Mouse (Mus musculus) midbrain, postnatal 0 days (tissue): Measurements from ENCODE around the gene Il31. TPM values are rescaled to one million over a fixed set of nuclear protein-coding genes. Genes with fewer than 3 reads are reported as not detected.

Source experiments
- ATAC-seq: fragments of 200-750 bp; cut with Nextera tagmentation; 2 replicates; pipeline ENCODE4 v1.8.0; 2017; ENCODE audit warnings: moderate number of reproducible peaks, mild to moderate bottlenecking, moderate TSS enrichment, moderate library complexity; ENCODE audit not compliant: low FRiP score
- DNase-seq: peaks from one replicate; pipeline ENCODE4 v3.0.0-alpha.2; 2015; ENCODE audit warnings: low spot score
- H3K27ac ChIP-seq: fragments of 300-500 bp; sonication (generic); 2 replicates; pipeline ENCODE4 v1.5.1; 2014; ENCODE audit warnings: low read depth, mild to moderate bottlenecking, low read length, mixed read lengths
- H3K27me3 ChIP-seq: fragments of 300-500 bp; sonication (generic); 2 replicates; pipeline ENCODE4 v1.6.1; 2014; ENCODE audit warnings: low read length, control low read depth, mixed read lengths; ENCODE audit not compliant: insufficient read depth
- H3K36me3 ChIP-seq: fragments of 300-500 bp; sonication (generic); 2 replicates; pipeline ENCODE4 v1.6.1; 2014; ENCODE audit warnings: low read length, control low read depth, mixed read lengths; ENCODE audit not compliant: insufficient read depth
- H3K4me1 ChIP-seq: fragments of 300-500 bp; sonication (generic); 2 replicates; pipeline ENCODE4 v1.6.1; 2014; ENCODE audit warnings: mild to moderate bottlenecking, control low read depth, antibody characterized with exemption, low read length, mixed read lengths; ENCODE audit not compliant: insufficient read depth
- H3K4me2 ChIP-seq: fragments of 300-500 bp; sonication (generic); 2 replicates; pipeline ENCODE4 v1.6.1; 2014; ENCODE audit warnings: low read depth, mild to moderate bottlenecking, low read length, mixed read lengths; ENCODE audit not compliant: poor library complexity, severe bottlenecking
- H3K4me3 ChIP-seq: fragments of 300-500 bp; sonication (generic); 2 replicates; pipeline ENCODE4 v1.5.1; 2014; ENCODE audit warnings: low read depth, mild to moderate bottlenecking, low read length, moderate library complexity
- H3K9ac ChIP-seq: fragments of 300-500 bp; sonication (generic); replicated peaks from 2 replicates; pipeline ENCODE4 v1.6.1; 2014; ENCODE audit warnings: mild to moderate bottlenecking, low read length, moderate library complexity, mixed read lengths; ENCODE audit not compliant: poor library complexity, severe bottlenecking
- H3K9me3 ChIP-seq: fragments of 300-500 bp; sonication (generic); 2 replicates; pipeline ENCODE4 v1.6.1; 2016; ENCODE audit warnings: low read length, control low read depth
- CTCF ChIP-seq: IDR thresholded peaks from 2 replicates; pipeline ENCODE4 v1.5.1; 2016; ENCODE audit warnings: antibody characterized with exemption, mild to moderate bottlenecking
- WGBS: fragments of 180-500 bp; shearing (Covaris S2); extraction: QIAGEN DNeasy Blood & Tissue Kit; methylation state at CpG from one replicate; pipeline ENCODE4 v1.1.7; 2014; 5-methylcytosine and 5-hydroxymethylcytosine counted together
- microRNA-seq: library from miRNA; unstranded; fragments of <30 nt; microRNA quantifications from one replicate; pipeline ENCODE4, GENCODE M21; 2016; ENCODE audit warnings: borderline number of aligned reads
- polyA plus RNA-seq: library from polyadenylated mRNA; unstranded; fragments of >200 nt; fragmentation: Nextera tagmentation; extraction: Ambion mirVana; gene quantifications from 2 replicates; pipeline ENCODE4 v1.2.1, GENCODE M21; 2015
- total RNA-seq: library from RNA; depleted of rRNA; stranded (reverse); fragments of >200 nt; gene quantifications from 2 replicates; pipeline ENCODE4 v1.2.3, GENCODE M21; 2014; rRNA removed

Gene Il31
- total and polyA plus RNA-seq, 2 experiments from 2014 or later = not detected

DNA sequence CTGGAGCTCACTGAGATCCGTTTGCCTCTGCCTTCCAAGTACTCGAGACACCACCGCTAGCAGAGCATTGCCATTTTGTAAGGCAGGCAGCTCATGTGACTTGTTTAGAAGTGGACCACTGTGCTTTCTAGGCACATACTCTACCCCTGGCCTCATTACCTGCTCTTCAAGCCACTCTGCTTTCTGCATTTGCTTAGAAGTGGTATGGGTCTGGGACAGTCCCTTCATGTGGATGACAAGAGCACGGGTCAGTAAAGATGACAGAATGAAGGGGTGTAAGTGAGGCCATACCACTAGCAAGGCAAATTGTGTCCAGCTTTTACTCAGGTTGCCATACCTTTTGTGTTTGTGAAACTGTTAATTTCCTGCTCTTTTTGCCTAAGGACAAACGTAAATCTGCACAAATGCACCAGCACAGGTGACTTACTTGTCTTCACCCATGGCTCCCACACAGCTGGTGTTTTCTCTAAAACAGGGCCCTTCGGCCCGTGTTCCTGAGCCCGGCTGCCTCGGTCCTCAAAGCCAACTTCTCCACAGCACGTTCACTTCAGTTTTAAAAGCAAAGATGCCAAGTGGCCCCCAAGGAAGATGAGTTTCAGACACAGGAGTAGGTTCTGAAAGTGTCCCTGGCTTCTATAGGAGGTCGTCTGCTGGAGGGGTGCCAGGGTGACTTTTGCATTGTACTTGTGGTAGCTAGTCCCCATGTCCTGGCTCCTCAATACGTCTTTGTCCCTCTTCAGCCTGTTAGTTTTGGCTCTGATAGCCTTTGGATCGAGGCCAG, 57.6 kb downstream of the Il31 start:
- TF ChIP-seq CTCF = no peak
- no peaks in the 10 kb centered on the region for H3K9me3 ChIP-seq
- H3K4me2 ChIP-seq = no peak overlapping the region
- ATAC-seq (no peak), DNase-seq (peak; percentile 81)
- 0 out of 2 replicates have a peak, but pooled peaks cover 1% of the 10 kb centered on the region for H3K36me3 ChIP-seq
- no peaks in the 10 kb centered on the region for H3K4me1 ChIP-seq
- no peaks in the 10 kb centered on the region for H3K27me3 ChIP-seq
- H3K9ac ChIP-seq = no peak overlapping the region
- no peak overlapping the region for H3K27ac ChIP-seq
- WGBS = 69% methylated on average over 13 of the region's 13 CpGs
- H3K4me3 ChIP-seq = no peak overlapping the region

Small RNA genes within 50 kb of the gene (microRNA-seq; reads per million reads assigned to microRNA genes)
- 1.0 reads per million for gene Mir7647

Other genes starting within 250 kb of the Il31 start
- 2.2 and 3.3 TPM in 2 replicates for gene Wdr66, start 237.4 kb downstream of the Il31 start, total RNA-seq
- gene Wdr66, start 237.4 kb downstream of the Il31 start, polyA plus RNA-seq = 1.4 and 2.0 TPM in 2 replicates
- 33.5 and 40.7 TPM in 2 replicates for gene Bcl7a, start 145.7 kb downstream of the Il31 start, total RNA-seq
- 21.4 and 21.6 TPM in 2 replicates for gene Bcl7a, start 145.7 kb downstream of the Il31 start, polyA plus RNA-seq
- 16.6 and 17.9 TPM in 2 replicates for gene Mlxip, start 94.7 kb downstream of the Il31 start, total RNA-seq
- gene Mlxip, start 94.7 kb downstream of the Il31 start, polyA plus RNA-seq = 9.8 and 11.3 TPM in 2 replicates
- 0.61 and 0.77 TPM in 2 replicates for gene Lrrc43, start 184 bp downstream of the Il31 start, total RNA-seq
- gene Lrrc43, start 184 bp downstream of the Il31 start, polyA plus RNA-seq = 1.2 and 1.3 TPM in 2 replicates
- gene B3gnt4, start 21.0 kb upstream of the Il31 start, total RNA-seq = 3.9 and 5.3 TPM in 2 replicates
- 1.3 and 1.4 TPM in 2 replicates for gene B3gnt4, start 21.0 kb upstream of the Il31 start, polyA plus RNA-seq
- gene Diablo, start 34.7 kb upstream of the Il31 start, total RNA-seq = 77.6 and 81.1 TPM in 2 replicates
- 87.2 and 89.5 TPM in 2 replicates for gene Diablo, start 34.7 kb upstream of the Il31 start, polyA plus RNA-seq
- gene Gm49027, start 36.0 kb upstream of the Il31 start, total RNA-seq = 0.93 and 2.1 TPM in 2 replicates
- 0.18 and 0.43 TPM in 2 replicates for gene Gm49027, start 36.0 kb upstream of the Il31 start, polyA plus RNA-seq
- 56.2 and 58.1 TPM in 2 replicates for gene Vps33a, start 83.5 kb upstream of the Il31 start, total RNA-seq
- gene Vps33a, start 83.5 kb upstream of the Il31 start, polyA plus RNA-seq = 39.4 and 42.0 TPM in 2 replicates
- 73.1 and 80.0 TPM in 2 replicates for gene Clip1, start 195.1 kb upstream of the Il31 start, total RNA-seq
- 64.2 and 77.5 TPM in 2 replicates for gene Clip1, start 195.1 kb upstream of the Il31 start, polyA plus RNA-seq
- gene Zcchc8, start 231.6 kb upstream of the Il31 start, total RNA-seq = 29.6 and 40.6 TPM in 2 replicates
- 41.9 and 46.3 TPM in 2 replicates for gene Zcchc8, start 231.6 kb upstream of the Il31 start, polyA plus RNA-seq